Mouse (Mus musculus) liver, embryonic 13.5 days (tissue): Measurements from ENCODE around the gene Zdhhc25. TPM values are rescaled to one million over a fixed set of nuclear protein-coding genes. Genes with fewer than 3 reads are reported as not detected.

Experiments
- ATAC-seq: fragments of 200-750 bp; cut with Nextera tagmentation; 2 replicates; pipeline ENCODE4 v1.8.0; 2017; ENCODE audit warnings: low read depth, mild to moderate bottlenecking, moderate number of reproducible peaks, moderate library complexity
- DNase-seq: peaks from one replicate; pipeline ENCODE4 v3.0.0; 2022
- H3K27ac ChIP-seq: fragments of 300-500 bp; sonication (generic); 2 replicates; pipeline ENCODE4 v1.5.1; 2015; ENCODE audit warnings: moderate library complexity, mild to moderate bottlenecking, inconsistent platforms
- H3K27me3 ChIP-seq: fragments of 300-500 bp; sonication (generic); 2 replicates; pipeline ENCODE4 v1.6.1; 2015; ENCODE audit warnings: mild to moderate bottlenecking, inconsistent platforms
- H3K36me3 ChIP-seq: fragments of 300-500 bp; sonication (generic); 2 replicates; pipeline ENCODE4 v1.6.1; 2015; ENCODE audit warnings: mild to moderate bottlenecking, inconsistent platforms
- H3K4me1 ChIP-seq: fragments of 300-500 bp; sonication (generic); replicated peaks from 2 replicates; pipeline ENCODE4 v1.6.1; 2015; ENCODE audit warnings: inconsistent platforms
- H3K4me2 ChIP-seq: fragments of 300-500 bp; sonication (generic); 2 replicates; pipeline ENCODE4 v1.6.1; 2015; ENCODE audit warnings: inconsistent platforms, mild to moderate bottlenecking, moderate library complexity
- H3K4me3 ChIP-seq: fragments of 300-500 bp; sonication (generic); replicated peaks from 2 replicates; pipeline ENCODE4 v1.5.1; 2015; ENCODE audit warnings: mild to moderate bottlenecking, inconsistent platforms
- H3K9ac ChIP-seq: fragments of 300-500 bp; sonication (generic); 2 replicates; pipeline ENCODE4 v1.6.1; 2015; ENCODE audit warnings: mild to moderate bottlenecking, inconsistent platforms
- H3K9me3 ChIP-seq: fragments of 300-500 bp; sonication (generic); replicated peaks from 2 replicates; pipeline ENCODE4 v1.6.1; 2016; ENCODE audit warnings: inconsistent platforms
- WGBS: fragments of 180-500 bp; shearing (Covaris S2); methylation state at CpG from one replicate; pipeline ENCODE4 v1.1.7; 2015; ENCODE audit not compliant: insufficient replicate concordance; 5-methylcytosine and 5-hydroxymethylcytosine counted together
- polyA plus RNA-seq: library from polyadenylated mRNA; unstranded; fragments of >200 nt; fragmentation: Nextera tagmentation; extraction: Ambion mirVana; gene quantifications from 2 replicates; pipeline ENCODE4 v1.2.1, GENCODE M21; 2015

The Zdhhc25 gene
- polyA plus RNA-seq, 1 experiment from 2014 or later = not detected

DNA sequence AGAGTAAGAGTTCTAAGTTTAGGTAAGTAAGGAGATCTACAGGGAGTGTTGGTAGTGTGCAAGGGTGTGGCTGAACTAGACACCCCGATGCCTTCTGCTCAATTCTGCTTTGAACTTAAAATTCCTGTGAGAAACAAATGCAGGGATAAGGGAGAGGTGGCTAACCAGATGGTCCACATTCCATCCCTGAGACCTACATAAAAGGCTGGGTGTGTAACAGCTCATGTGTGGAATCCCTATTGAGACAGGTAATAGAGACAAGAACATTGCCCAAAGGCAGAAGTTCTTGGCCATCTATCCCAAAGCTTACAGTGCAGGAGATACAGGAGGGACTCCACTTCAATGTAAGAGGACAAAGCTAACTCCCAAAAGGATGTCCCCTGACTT is 3.6 kb downstream of the Zdhhc25 start:
- Histone ChIP-seq H3K9me3 (0 out of 2 replicates have a peak, but pooled peaks cover 6% of the 10 kb centered on the region), H3K4me2 (no peak overlapping the region), H3K4me3 (no peak overlapping the region), H3K36me3 (no peaks in the 10 kb centered on the region), H3K27me3 (no peaks in the 10 kb centered on the region), H3K4me1 (no peaks in the 10 kb centered on the region), H3K9ac (no peak overlapping the region), H3K27ac (no peak overlapping the region)
- DNase-seq (no peak), ATAC-seq (no peak)
- WGBS = 54% methylated on average over 1 of the region's 1 CpGs

DNA sequence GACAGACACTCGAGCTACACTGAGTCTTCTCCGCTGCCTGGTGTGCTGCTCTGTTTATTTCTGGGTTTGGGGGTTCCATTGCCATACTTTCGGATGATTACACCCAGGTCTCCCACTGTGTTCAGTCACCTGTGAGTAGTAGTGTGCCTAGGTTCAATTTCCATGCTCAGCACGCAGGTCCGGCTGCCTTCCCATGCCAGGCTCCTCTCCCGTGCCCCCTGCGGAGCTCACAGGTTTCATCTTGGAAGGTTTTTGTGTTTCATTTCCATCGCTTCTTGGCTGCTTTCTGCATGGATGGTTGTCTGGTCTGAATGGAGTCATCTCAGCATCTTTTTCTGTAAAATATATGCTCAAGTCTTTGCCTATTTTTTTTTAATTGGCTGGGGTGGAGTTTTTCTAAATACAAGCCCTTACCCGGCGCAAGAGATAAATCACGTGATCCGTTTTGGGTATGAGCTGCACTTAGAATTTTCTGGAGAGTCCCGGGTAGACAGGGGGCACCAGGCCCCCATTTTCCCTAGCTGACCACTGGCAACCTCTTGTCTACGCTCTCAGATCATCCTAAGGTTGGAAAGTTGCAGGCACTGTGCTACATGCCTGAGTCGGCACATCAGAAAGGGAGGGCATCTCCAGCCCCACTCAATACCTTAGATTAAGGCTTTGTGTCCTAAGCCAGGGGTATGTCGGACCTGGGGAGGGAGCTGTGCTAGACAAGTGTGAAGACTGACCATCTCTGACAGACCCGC is 4.7 kb downstream of the Zdhhc25 start:
- Histone ChIP-seq H3K4me3 (no peak overlapping the region), H3K27ac (no peak overlapping the region), H3K9me3 (0 out of 2 replicates have a peak, but pooled peaks cover 4% of the 10 kb centered on the region), H3K4me2 (no peak overlapping the region), H3K27me3 (no peaks in the 10 kb centered on the region), H3K9ac (no peak overlapping the region), H3K4me1 (no peaks in the 10 kb centered on the region), H3K36me3 (no peaks in the 10 kb centered on the region)
- no peak for ATAC-seq
- WGBS = 74% methylated on average over 17 of the region's 17 CpGs
- no peak for DNase-seq

DNA sequence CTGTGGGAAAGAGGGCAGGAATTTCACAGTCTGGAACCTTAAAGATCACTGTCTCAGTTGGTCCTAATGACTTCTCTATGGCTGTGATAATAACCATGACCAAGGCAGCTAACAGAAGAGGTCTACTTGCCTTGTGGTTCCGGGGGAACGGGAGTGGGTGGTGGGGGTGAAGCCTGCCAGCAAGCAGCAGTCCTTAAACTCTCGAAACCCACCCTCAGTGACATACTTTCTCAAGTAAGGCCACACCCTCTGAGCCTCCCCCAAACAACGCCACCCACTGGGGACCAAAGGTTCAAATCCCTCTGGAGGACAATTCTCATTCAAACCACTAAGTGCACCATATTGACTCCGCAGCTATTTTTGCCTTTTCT is 5.3 kb downstream of the Zdhhc25 start:
- Histone ChIP-seq H3K4me3 (no peak overlapping the region), H3K36me3 (no peaks in the 10 kb centered on the region), H3K4me2 (no peak overlapping the region), H3K9me3 (no peaks in the 10 kb centered on the region), H3K4me1 (no peaks in the 10 kb centered on the region), H3K27me3 (no peaks in the 10 kb centered on the region), H3K9ac (no peak overlapping the region), H3K27ac (no peak overlapping the region)
- ATAC-seq (no peak), DNase-seq (no peak)
- 67% methylated on average over 5 of the region's 5 CpGs for WGBS

DNA sequence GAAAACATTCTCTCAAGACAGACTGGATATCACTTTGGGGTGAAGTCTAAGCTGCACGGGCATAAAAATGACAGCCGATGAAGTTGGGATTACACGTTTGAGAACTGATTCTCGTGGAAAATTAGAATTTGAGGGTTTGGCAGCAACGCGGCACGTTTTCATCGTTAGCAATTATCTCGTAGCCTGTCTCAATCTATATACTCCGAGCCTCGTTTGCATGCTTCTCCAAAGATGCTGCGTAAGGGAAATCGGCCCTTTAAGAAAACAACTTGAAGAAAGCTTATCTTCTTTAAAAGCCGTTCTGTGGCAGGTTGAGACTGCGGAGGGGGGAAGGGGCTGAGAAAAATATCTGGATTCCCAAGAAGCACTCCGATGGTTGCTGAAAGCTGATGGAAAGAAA is 17.0 kb downstream of the Zdhhc25 start:
- H3K27me3 ChIP-seq = no peaks in the 10 kb centered on the region
- 75% methylated on average over 16 of the region's 16 CpGs for WGBS
- no peaks in the 10 kb centered on the region for H3K9me3 ChIP-seq
- ATAC-seq (no peak), DNase-seq (no peak)
- no peaks in the 10 kb centered on the region for H3K4me1 ChIP-seq
- H3K36me3 ChIP-seq = no peaks in the 10 kb centered on the region
- no peak overlapping the region for H3K27ac ChIP-seq
- H3K4me2 ChIP-seq = no peak overlapping the region
- no peak overlapping the region for H3K9ac ChIP-seq
- H3K4me3 ChIP-seq = no peak overlapping the region

DNA sequence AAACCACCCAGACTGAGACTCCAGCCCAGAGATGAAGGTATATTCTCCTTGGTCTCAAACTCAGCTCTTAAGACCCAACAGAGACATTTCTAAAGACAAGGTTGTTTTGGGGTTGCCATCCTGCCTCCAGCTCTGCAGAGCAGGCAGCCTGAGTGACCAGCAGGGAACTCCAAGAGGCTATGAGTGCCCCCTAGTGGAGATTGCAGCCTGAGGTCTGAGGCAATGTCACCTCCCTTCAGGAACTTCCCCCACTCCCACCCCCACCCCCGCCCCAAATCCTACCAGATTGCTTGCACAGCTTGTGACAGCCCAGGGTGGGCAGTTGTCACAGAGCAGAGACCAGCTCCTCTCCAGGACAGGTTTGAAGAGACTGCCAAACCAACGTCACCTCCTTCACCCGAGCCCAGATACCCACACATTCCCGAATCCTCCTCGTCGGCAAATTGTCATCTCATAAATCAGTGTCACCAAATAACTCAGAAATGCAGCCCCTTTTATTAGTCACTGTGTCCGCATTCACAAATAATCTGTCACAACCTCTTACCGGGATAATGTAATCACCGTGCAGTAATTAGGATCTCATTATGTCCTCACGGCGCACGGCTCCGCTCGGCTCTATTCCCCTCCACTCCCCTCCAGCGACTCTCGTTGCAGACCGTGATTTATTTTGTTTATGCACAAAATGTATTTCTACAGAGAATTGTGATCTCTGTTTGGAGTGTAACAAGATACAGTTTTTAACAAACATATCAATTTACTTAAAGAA is 18.1 kb downstream of the Zdhhc25 start:
- H3K4me1 ChIP-seq = no peaks in the 10 kb centered on the region
- H3K4me3 ChIP-seq = no peak overlapping the region
- WGBS = 71% methylated on average over 17 of the region's 17 CpGs
- H3K9me3 ChIP-seq = no peaks in the 10 kb centered on the region
- H3K36me3 ChIP-seq = no peaks in the 10 kb centered on the region
- no peak for DNase-seq
- no peak overlapping the region for H3K27ac ChIP-seq
- H3K27me3 ChIP-seq = no peaks in the 10 kb centered on the region
- ATAC-seq = no peak
- no peak overlapping the region for H3K4me2 ChIP-seq
- H3K9ac ChIP-seq = no peak overlapping the region

DNA sequence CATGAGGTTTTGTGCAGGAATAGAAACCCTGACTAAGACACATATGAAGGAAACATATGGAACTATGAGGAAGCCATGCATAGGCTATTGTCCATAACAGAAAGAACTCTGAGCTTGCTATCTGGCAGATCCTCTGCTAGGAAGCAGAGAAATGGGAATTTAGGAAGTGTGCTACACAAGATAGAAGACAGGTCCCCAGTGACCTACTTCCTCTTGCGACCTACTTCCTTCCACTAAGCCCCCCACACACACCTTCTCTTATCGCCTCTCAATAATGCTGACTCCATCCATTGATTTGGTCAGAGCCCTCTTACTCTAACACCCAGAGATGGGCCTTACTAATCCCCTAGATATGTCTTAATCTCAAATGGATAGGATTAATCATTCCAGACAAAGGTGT is 19.9 kb downstream of the Zdhhc25 start:
- DNase-seq (no peak), ATAC-seq (no peak)
- Histone ChIP-seq H3K9me3 (no peaks in the 10 kb centered on the region), H3K9ac (no peak overlapping the region), H3K36me3 (no peaks in the 10 kb centered on the region), H3K4me2 (no peak overlapping the region), H3K27me3 (no peaks in the 10 kb centered on the region), H3K4me1 (no peaks in the 10 kb centered on the region), H3K27ac (no peak overlapping the region), H3K4me3 (no peak overlapping the region)
- WGBS = 25% methylated on average over 2 of the region's 2 CpGs

DNA sequence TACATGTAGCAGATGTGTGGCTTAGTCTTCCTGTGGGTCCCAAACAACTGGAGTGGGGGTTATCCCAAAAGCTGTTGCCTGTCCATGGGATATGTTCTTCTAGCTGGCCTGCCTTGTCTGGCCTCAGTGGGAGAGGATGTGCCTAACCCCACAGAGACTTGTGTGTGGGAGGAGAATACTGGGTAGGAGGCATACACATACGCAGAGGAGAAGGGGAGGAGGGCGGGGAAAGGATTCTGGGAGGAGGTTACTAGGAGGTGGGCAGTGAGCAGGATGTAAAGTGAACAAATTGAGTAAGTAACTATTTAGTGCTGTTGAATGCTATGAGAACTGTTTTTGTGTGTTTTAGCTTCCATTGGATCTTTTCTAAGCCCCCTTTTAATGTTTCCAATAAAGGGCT is 23.8 kb downstream of the Zdhhc25 start:
- Histone ChIP-seq H3K9me3 (no peaks in the 10 kb centered on the region), H3K27ac (no peak overlapping the region), H3K9ac (no peak overlapping the region), H3K4me1 (no peaks in the 10 kb centered on the region), H3K4me2 (no peak overlapping the region), H3K4me3 (no peak overlapping the region), H3K36me3 (no peaks in the 10 kb centered on the region), H3K27me3 (no peaks in the 10 kb centered on the region)
- no peak for ATAC-seq
- 56% methylated on average over 2 of the region's 2 CpGs for WGBS
- no peak for DNase-seq

DNA sequence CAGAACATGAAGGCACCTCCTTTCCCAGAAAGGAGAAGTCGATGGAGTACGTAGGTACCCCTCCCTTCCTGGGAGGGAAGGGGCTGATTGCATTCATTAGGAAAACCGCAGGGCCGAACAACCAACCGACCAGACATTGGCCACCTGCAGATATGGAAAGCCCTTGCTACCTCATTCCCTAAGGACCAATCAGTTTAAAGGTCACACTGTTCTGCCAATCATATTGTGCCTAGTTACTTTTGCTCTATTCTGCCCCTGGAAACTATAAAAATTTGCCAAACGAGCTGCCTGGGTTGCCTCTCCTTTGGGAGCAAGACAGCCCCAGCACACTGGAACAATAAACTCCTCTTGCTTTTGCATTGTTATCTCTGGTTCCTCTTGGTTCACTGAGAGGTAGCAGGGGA is 24.8 kb downstream of the Zdhhc25 start:
- DNase-seq (no peak), ATAC-seq (no peak)
- no peak overlapping the region for H3K27ac ChIP-seq
- H3K4me2 ChIP-seq = no peak overlapping the region
- WGBS = 66% methylated on average over 6 of the region's 6 CpGs
- no peaks in the 10 kb centered on the region for H3K9me3 ChIP-seq
- no peak overlapping the region for H3K4me3 ChIP-seq
- no peaks in the 10 kb centered on the region for H3K4me1 ChIP-seq
- no peaks in the 10 kb centered on the region for H3K27me3 ChIP-seq
- H3K36me3 ChIP-seq = no peaks in the 10 kb centered on the region
- H3K9ac ChIP-seq = no peak overlapping the region

DNA sequence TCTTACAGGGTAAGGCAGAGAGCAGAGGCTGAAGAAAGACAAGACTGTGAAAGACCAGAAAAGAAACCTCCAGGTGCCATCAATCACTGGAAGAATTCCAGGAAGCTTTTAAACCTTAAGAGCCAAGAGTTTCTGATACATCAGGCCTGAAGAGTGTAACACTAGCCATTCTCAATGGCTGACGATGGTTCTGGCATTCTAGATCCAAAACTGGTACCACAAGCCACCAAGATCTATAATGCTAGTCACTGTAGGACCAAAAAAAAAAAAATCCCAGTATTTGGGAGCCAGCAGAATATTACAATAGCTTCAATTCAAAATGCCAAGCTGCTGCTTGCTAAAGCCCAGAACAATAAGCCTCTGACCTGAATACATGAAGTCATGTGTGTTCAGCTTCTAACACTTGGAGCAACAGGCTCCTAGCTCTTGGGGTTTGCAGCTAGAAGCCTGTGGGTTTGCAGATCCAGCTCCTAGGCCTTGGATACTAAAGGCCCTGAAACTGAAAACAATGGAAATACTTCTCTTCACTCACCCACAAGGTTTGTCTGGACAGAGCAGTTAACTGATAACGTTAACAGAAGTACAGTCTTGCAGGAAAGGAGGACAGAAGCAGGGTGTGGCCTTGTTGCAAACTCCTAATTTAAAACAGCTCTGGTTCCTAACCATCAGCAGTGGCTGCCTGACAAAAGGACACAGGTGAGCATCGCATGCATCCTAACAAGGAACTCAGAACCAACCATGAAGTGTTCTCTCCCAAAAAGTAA is 25.4 kb downstream of the Zdhhc25 start:
- no peak overlapping the region for H3K9ac ChIP-seq
- H3K27ac ChIP-seq = no peak overlapping the region
- ATAC-seq (no peak), DNase-seq (no peak)
- H3K27me3 ChIP-seq = no peaks in the 10 kb centered on the region
- no peak overlapping the region for H3K4me3 ChIP-seq
- H3K4me1 ChIP-seq = no peaks in the 10 kb centered on the region
- no peaks in the 10 kb centered on the region for H3K36me3 ChIP-seq
- H3K4me2 ChIP-seq = no peak overlapping the region
- 44% methylated on average over 3 of the region's 3 CpGs for WGBS
- H3K9me3 ChIP-seq = no peaks in the 10 kb centered on the region

DNA sequence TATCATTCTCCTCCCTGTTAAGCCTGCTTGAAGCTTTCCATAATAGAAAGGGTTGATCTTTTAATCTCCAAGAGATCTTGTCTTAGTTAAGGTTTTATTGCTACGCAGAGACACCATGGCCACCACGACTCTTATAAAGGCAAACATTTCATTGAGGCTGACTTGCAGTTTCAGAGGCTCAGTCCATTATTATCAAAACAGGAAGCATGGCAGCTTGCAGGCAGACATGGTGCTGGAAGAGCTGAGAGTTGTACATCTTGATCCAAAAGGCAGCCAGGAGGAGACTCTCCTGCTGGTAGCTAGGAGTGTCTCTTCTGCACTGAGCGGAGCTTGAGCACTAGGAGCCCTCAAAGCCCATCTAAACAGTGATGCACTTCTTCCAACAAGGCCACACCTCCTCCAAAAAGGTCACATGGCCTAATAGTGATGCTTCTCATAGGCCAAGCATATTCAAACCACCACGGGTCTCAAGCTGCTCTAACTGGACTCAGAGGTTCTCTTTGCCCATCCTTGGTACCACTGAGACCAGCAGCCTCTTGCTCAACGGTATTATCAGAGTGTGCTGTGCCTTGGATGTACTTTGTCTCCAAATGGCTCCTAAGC is 26.9 kb downstream of the Zdhhc25 start:
- H3K36me3 ChIP-seq = no peaks in the 10 kb centered on the region
- H3K27me3 ChIP-seq = no peaks in the 10 kb centered on the region
- no peaks in the 10 kb centered on the region for H3K4me1 ChIP-seq
- no peak overlapping the region for H3K27ac ChIP-seq
- no peak overlapping the region for H3K9ac ChIP-seq
- DNase-seq (no peak), ATAC-seq (no peak)
- 58% methylated on average over 5 of the region's 5 CpGs for WGBS
- no peak overlapping the region for H3K4me2 ChIP-seq
- no peak overlapping the region for H3K4me3 ChIP-seq
- H3K9me3 ChIP-seq = no peaks in the 10 kb centered on the region

DNA sequence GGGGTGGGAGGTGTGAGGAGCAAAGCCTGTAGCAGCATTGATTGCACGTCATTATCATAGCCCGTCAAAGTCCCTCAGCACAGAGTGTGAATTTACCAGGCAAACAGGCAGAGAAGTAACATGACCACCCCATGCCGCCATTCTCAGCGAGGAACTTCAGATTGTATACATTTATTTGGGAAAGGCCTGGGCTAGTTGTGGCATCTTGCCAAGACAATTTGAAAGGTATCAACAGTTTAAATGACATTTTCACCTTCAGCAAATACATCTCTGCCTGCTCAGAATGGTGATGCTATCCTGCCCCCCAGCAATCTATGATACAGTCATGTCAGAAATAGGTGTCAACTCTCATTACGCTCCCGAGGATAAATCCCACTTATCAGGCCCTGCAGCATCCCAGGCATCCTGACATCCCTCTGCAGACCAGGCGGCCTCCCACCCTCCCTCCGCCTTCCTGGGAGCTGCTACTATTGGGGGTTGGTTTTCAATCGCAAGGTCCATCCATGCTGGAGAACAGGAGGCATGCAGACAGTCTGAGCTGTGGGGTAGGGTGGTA is 28.8 kb downstream of the Zdhhc25 start:
- ATAC-seq = no peak
- Histone ChIP-seq H3K4me1 (no peaks in the 10 kb centered on the region), H3K4me2 (no peak overlapping the region), H3K27me3 (no peaks in the 10 kb centered on the region), H3K36me3 (no peaks in the 10 kb centered on the region), H3K4me3 (no peak overlapping the region), H3K9ac (no peak overlapping the region), H3K9me3 (no peaks in the 10 kb centered on the region), H3K27ac (no peak overlapping the region)
- WGBS = 48% methylated on average over 9 of the region's 9 CpGs
- no peak for DNase-seq
